ENCODE assay signal across 26 mouse cellular contexts in the genomic region with DNA sequence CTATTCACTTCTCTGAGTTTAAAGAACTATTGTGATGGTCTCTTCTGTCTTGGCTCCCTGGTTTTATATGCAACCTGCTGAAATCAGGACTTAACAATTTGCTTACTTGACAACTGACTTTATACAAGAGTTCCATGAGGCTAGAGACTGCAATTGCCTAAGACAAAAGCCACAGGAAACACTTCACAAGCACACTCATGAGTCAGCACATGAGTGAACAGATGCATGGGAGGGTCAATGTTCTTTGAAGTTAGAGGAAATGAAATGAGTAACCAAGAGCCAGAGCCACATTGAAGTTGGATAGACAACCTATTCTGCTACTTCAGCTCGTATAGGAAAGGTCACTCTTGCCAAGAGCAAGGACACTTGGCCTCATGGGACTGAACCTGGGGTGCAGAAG.
"Had no signal": no experiment of that assay in that cellular context is flagged by ENCODE, and none has a peak within 500 bp of the region (broad histone marks: within the 10 kb centered on the region; RNA-seq: fewer than 3 reads in every experiment).

No protein-coding gene starts in this region.

- H3K4me1 ChIP-seq: heart, embryonic 10.5 days; heart, embryonic 12.5 days; hindbrain, embryonic 13.5 days; hindbrain, embryonic 15.5 days; kidney, embryonic 15.5 days; limb, embryonic 10.5 days; limb, embryonic 12.5 days had no signal

- H3K27me3 ChIP-seq: heart, embryonic 12.5 days; hindbrain, embryonic 13.5 days; hindbrain, embryonic 15.5 days; kidney, embryonic 15.5 days; limb, embryonic 12.5 days had no signal

- H3K9me3 ChIP-seq: heart, embryonic 10.5 days; heart, embryonic 12.5 days; hindbrain, embryonic 13.5 days; hindbrain, embryonic 15.5 days; kidney, embryonic 15.5 days; limb, embryonic 10.5 days; limb, embryonic 12.5 days had no signal

- H3K4me3 ChIP-seq: gastrocnemius, adult 2 months; heart, adult 2 months; heart, embryonic 10.5 days; heart, embryonic 12.5 days; hindbrain, embryonic 13.5 days; hindbrain, embryonic 15.5 days; kidney, embryonic 15.5 days; left cerebral cortex, adult 2 months; limb, embryonic 10.5 days; limb, embryonic 12.5 days had no signal

- H3K9ac ChIP-seq: heart, embryonic 12.5 days; hindbrain, embryonic 13.5 days; hindbrain, embryonic 15.5 days; kidney, embryonic 15.5 days; limb, embryonic 12.5 days; liver, embryonic 14.5 days had no signal

- ATAC-seq: hindbrain, postnatal 0 days; intestine, embryonic 16.5 days had no signal

- H3K4me2 ChIP-seq: heart, embryonic 12.5 days; hindbrain, embryonic 13.5 days; hindbrain, embryonic 15.5 days; kidney, embryonic 15.5 days; limb, embryonic 12.5 days; liver, embryonic 11.5 days had no signal

- H3K27ac ChIP-seq: gastrocnemius, adult 2 months; heart, adult 2 months; heart, embryonic 10.5 days; hindbrain, embryonic 13.5 days; hindbrain, embryonic 15.5 days; hindbrain, postnatal 0 days; kidney, embryonic 15.5 days; kidney, postnatal 0 days; left cerebral cortex, adult 2 months; limb, embryonic 10.5 days; limb, embryonic 12.5 days; liver, embryonic 14.5 days had no signal

- DNase-seq: gastrocnemius, adult 2 months; gastrocnemius, postnatal 10 days; gastrocnemius, postnatal 25 days; heart, adult 11 months; heart, adult 2 months; heart, postnatal 10 days; heart, postnatal 4 days; kidney, adult 11 months; kidney, adult 2 months; kidney, adult 9 months; kidney, postnatal 14 days; kidney, postnatal 36 days; liver had no signal

- H3K36me3 ChIP-seq: heart, embryonic 10.5 days; heart, embryonic 12.5 days; hindbrain, embryonic 13.5 days; hindbrain, embryonic 15.5 days; kidney, embryonic 15.5 days; limb, embryonic 10.5 days; limb, embryonic 12.5 days had no signal
